Mouse (Mus musculus) gastrocnemius, postnatal 14 days (tissue): Measurements from ENCODE around the gene Dcst2. TPM values are rescaled to one million over a fixed set of nuclear protein-coding genes. Genes with fewer than 3 reads are reported as not detected.
A peak's percentile ranks its signal among the peaks of the same experiment; 100 is the strongest.

Source experiments
- DNase-seq: peaks from one replicate; pipeline ENCODE4 v3.0.0; 2021; ENCODE audit warnings: mixed read lengths
- intact Hi-C: fragments of 180-260 bp; cut with DNase I; formaldehyde crosslinking; loops from one replicate; pipeline ENCODE4 v1.15.1; 2025; ENCODE audit warnings: low total_unique reads
- total RNA-seq, 2 experiments: library from RNA; stranded (reverse); gene quantifications; 2 replicates each; pipeline ENCODE4 v1.2.3; 2021

Gene Dcst2
- total RNA-seq, 2 experiments from 2014 or later = not detected

DNA sequence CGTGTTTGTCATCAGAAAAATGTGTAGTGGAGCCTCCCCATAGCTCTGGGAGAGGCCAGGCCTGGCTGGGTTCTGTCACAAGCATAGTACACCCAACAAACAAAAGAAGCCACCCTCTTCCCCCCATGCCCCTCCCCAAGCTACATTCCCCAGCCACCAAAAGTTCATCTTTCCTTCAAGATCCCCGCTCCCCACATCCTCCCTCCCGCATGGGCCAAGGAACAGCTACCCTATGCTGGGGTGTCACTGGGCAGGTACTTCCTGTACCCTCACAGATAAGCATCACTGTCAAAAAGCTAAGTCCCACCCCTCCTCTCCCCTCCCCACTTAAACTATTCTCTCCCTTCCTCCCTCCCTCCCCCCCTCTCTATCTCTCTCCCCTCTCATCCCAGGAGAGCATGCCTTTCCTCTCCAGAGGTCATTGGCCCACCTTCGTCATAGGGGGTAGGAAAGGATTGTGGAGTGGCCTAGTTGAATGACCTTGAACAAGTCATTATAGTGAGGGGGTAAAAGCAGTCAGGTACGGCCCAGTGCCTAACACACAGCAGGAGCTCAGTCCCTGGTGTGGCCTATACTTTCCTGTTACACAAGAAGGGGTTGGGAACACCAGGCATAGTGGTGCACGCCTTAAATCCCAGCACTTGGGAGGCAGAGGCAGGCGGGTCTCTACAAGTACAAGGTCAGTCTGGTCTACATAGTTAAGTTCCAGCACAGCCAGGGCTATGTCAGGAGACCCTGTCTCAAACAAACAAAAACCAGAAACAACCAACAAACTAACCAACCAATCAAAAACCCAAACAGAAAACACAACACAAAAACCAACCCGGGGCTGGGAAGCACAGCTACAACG is 20.5 kb downstream of the Dcst2 start:
- intact Hi-C loops = no loop called here

DNA sequence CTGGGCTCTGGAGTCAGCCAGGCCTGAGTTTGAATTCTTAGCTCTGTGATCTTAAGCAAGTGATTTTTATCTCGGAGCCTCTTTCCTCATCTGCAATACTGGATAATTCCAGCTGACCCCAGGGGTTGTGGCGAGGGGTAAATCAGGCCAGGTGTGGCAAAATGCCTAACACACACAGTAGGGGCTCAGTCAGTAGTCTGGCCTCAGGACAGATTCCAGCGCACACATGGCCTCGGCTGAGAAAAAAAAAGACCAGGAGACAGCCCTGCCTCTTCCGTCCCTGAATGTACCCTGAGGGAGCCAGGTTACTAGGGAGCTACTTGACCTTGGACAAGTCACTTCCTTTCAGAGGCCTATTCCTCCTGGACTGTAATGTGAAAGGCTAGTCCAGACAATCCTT is 21.2 kb downstream of the Dcst2 start:
- intact Hi-C loops = no loop called here
- DNase-seq = no peak

More for the DNA sequence above, 20.5 kb downstream of the Dcst2 start:
- no peak for DNase-seq

DNA sequence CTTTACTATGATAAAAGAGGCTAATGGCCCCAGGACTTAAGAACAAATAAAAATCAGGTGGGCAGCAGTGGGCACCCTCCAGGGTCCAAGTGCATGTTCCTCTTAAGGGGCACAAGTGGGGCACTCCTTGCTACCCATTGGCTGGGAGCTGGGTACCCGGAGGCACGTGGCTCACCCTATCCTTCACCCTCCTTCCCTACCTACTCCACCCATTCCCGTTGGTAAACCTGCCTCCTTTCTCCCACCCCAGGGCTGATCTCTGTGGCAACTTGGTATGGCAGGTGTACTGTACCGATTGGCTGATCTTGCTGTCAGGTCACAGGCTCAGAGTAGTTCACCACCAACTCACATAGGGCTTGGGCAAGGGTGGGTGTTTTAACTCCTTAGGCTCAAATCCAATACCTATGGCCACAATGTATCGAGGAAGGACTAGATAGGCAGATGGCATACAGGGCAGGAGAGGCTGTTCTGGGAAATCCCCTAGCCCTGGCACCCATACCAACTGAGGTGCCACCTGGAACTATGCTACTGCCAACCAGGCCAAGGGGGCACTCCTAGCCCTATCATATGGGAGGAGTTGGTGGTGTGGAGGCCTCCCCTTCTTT is 22.0 kb downstream of the Dcst2 start:
- DNase-seq = no peak
- intact Hi-C loops = no loop called here

DNA sequence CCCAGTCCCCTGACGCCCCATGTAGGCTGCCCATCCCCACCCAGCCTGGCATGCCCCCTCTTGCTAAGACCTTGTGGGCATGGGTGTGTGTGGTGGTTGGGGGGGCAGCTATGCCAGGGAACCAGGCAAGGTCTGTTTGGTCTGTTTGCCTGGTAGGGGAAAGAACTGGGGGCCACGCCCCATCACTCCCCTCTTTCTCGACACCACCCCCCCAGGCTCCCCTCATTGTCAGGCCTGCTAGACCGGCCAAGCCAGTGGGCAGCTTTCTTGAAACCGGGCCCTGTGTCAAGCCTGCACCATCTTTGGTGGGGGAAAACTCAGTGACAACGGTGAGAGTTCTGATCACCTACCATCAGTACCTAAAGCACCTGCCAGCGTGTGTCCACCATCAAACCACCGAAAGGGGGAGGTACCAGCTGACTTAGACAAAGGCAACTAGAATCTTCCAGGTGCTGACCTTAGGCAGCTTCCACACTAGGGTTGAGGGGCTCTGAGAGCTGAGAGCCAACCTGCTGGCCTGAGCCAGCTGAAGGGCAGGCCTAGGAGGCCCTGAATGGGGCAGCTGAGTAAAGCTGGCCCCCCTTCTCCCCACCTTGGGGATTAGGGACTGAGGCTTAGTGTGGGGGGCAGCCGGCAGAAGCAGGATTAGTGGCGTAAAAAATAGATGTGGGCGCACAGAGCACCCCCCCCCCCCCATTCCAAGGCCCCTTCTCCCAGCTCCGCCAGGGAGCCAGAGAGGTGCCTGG is 22.7 kb downstream of the Dcst2 start:
- DNase-seq = no peak
- intact Hi-C loops = no loop called here

DNA sequence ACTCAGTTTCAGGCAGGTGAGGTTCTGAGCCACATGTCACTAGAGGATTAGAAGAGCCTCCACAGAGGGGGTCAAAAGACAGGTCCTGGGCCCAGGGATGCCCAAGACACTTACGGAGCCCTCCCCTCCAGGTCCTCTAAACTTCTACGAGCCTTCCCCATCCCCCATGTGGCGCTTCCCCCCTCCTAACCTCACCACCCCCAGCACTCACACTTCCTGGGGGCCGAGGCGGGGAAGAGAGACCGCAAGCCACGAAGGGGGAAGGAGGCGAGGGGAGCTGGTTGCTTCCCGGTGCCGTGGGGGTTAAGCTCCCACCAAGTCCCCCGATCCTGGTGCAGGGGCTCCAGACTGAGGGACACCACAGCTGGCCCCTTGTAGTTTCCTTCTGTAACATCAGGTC is 23.7 kb downstream of the Dcst2 start:
- DNase-seq = no peak
- intact Hi-C loops = no loop called here

DNA sequence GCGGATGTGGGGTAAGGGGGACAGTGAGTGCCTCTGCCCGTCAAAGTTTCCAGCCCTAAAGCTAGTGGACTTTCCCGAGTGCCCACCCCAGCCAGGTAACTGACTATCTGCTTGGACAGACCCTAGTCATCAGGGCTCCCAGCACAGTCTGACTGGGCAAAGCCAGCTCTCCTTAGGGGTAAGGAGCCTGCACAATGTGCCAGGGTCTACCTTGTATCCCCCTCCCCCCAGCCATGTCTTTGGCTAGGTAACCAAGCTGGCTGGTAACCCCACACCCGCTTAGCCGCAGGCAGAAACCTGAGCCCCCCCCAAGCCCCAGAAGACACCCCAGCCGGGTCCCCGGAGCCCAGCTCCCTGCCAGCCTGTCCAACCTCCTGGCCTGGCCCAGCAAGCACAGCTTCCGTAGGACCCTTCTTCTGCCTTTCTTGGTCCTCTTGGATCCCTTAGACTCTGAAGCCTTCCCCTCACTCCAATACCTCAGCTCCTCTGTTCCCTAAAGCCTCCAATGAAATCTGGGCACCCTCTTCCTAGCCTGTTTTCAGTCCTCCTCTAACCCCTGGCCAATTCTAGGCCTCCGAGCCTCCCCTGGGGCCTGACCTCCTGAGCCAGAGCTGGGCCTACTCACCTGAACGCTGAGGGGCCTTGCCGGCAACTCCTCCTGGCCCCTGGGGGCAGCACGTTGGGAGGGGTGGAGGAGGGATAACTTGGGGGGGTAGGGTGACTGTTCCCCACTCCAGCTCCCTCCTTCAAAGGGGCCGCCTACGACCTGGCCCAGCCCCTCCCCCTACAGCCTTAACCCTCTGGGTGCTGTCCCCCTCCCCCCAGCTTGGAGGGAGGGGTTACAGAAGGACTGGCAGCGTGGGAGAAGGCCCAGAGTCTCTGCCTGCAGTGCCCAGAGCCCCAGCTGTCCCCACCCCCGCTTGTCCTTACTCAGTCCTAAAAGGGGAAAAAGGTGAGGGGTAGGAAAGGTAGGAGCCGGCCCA is 25.0 kb downstream of the Dcst2 start:
- peak; percentile 47 for DNase-seq
- intact Hi-C loops = no loop called here

DNA sequence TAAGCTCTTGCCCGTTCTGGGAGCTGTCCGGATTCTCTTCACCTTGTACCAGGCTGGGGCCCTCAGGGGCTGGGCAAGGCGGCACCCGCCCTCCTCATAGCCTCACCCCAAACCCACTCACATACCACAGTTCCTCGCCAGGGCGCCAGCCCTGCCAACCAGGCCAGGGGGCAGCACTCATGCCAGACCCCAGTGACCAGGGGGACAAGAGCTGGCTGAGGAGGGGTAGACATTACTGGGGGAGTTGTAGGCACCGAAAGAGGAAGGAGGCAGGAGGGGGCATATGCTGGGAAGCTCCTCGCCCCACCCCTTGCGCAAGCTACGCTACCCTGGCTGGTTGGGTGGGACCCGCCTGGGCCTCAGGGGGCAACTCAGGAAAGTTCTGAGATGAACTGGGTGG is 25.9 kb downstream of the Dcst2 start:
- no peak for DNase-seq
- intact Hi-C loops = no loop called here

DNA sequence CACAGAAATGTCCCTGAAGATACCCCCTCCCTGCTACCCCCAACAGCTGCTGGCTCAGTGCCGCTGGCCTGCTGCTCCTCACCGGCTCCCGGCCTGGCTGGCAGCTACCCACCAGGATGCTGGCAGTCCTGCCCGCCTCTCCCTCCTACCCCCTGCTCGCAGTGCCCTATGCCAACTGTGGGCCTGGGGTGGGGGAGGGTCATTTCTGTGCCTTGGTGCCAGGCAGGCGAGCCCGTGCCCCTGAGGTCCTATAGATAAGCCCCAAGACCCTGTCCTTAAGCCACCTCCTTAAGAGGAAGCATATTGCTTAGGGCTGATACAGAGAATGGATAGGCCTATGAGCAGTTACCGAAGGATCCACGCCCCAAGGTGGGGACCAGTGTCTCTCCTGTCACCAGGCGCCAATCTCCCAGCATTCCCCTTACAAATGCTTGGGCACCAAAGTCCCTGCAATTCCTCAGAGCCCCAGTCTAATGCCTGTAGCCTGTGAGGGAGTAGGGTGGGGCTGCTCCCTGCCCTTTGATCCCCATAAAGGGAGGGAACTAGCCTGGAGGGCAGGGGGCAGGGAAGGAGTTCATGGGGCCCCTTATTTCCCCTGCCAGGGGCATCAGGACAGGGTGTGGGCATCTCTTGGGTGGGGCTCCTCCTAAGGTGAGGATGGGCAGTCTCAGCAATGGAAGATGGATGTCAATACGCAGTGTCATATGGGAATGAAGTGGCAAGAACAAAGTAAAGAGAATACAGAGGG is 26.5 kb downstream of the Dcst2 start:
- intact Hi-C loops = no loop called here
- DNase-seq = peak; percentile 80

DNA sequence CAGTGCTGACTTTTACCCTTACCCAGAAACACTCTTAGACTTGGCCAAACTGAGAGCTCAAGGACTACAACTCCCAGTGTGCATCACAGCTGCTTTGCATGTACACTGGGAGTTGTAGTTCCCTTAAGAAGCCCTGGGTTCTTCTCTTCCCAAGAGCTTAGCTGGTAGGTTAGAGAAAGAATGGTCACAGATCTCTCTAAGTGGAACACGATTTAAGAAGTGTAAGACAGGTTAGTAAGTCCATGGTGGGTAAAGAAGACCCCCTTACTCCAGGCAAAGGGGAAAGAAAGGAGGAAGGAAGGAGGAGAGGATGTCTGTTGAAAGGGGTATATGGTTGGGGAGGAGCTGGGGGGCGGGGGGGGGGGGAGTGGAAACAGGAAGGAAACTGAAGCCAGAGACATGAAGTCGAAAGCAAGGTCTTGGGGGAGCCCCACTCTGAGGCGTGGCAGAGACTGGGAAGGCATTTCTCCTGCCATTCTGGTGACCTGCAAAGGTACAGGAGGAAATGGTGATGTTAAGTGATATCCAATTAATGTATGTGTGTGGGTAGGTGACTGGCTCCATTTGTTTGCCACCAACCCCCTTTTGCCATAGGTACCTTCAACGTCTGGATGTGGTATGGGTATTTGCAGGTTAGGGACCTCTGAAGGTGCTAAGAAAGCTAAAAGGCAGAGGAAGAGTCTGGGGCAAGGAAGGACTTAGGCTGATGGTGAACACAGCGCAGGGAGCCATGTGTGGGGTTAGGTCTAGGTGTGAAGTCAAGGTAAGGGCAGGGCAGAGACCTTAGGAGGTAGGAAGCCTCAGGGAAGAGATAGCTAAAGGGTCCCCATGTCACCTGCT is 27.3 kb downstream of the Dcst2 start:
- intact Hi-C loops = no loop called here
- DNase-seq = no peak

DNA sequence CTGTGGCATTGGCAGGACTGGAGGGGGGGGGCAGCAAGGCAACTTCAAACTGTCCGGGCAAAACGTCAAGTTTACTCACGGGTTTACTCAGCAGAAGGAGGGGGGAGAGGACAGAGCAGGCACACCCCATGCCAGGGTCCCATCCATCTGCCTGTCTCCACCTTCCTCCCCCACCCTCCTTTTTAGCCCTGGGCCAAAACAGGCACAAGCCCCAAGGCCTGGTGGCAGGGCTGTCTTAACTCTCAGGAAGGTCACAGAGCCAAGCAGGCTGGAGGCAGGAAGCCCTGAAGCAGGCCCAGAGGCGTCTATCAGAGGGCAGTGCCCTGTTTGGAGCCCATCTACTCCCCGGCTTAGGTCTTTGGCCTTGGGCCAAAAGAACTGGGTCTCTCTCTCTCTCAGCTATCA is 28.3 kb downstream of the Dcst2 start:
- intact Hi-C loops = no loop called here
- DNase-seq = peak; percentile 46

DNA sequence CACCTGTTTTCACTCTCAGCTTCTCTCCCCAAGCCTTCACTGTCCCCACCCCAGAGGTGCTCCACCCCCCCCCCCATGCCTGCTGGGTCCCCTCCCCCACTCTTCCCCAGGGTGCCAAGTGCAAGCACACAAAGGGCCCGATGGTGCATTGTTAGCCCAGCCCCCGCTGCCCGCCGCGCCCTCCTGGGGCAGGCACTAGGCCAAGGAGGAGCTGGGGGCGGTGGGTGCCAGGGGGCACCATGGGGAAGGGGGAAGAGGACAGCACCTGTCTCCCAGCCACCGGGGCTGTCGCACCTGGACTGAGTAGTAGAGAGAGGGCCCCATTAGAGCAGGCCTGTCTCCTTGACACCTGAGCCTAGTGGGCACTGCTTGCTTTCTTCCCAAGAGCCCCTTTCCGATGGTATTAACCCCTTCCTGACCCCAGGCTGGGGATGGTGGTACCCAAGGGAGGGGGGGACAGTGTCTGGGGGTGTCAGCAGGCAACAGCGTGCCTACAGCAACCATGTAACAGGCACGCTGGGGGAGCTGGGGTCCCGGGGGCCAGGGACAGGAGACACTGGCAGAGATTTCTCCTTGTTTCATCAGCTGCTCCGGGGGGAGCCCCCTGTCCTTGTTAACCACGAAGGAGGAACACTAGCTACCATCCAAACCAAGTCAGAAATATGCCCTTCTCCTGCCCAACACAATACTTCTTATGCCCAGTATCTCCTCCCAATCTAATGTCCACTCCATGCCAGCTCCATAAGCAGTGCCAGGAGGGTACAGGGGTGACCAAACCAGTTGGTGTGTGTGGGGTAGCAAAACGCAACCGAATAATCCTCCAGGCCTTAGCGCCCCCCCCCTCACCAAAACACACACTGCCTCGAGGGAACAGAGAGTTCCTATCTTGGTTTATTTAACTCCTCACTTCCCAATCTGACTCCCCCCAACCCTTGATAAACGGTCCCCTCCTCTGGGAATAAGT is 29.2 kb downstream of the Dcst2 start:
- intact Hi-C loops = no loop called here
- DNase-seq = no peak

DNA sequence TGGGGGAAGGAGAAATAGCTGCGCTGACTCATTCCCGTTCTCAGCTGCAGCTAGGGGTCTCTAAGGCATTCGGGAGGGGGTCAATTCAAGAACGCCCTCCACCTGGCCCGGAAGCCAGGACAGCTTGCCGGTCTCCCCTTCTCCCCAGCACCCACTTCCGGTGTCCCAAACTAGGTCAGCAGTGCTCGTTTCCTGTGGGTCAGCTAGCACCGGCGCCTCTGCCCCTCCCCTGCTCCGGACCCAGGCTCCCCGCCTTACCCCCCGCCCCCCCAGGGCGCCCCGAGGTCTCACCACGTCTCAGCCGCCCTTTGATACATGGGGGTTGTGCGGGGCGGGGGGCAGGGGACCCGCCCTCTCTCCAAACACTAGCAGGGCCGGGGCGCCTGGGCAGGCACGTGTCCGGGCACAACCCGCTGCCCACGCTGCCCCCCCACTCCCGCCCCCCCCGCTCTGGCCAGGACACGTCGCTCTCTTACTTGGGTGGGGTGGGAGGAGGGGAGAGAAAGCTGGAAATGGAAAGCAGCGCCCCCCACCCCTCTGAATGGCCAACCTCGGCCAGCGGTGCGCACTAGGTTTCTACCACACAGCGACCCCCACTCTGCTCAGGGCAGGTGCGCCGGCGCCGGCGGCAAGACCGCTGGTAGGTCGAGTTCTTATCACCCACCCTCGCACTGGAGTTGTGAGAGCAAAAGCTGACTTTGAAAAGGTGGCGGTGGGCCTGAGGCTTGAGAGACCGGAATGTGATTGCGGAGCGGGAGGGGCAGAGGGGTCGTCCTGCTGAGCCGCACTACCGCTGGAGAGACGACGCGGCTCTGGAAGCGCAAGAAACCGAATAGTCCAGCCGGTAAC is 30.1 kb downstream of the Dcst2 start:
- peak; percentile 78 for DNase-seq
- intact Hi-C loops = no loop called here

DNA sequence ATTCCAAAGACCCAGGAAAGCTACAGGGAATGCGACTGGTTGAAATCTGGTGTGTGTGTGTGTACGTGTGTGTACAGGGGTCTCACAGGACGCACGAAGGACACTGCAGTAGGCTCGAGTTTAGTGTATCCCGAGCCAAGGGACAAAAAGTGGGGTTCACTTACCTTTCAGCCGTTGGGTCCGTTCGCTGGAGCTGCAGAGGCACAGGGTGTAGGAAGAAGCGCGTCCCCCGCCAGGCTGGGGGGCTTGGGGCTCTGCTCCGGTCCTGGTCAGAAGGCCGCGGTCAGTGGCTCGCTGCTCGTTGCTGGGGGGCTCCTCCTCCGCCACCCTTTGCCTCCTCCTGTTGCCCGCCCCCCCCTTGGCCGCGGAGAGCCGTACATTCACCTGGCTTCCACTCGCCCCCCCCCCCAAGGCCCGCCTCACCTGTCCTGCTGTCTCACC is 31.1 kb downstream of the Dcst2 start:
- DNase-seq = no peak
- intact Hi-C loops = no loop called here

DNA sequence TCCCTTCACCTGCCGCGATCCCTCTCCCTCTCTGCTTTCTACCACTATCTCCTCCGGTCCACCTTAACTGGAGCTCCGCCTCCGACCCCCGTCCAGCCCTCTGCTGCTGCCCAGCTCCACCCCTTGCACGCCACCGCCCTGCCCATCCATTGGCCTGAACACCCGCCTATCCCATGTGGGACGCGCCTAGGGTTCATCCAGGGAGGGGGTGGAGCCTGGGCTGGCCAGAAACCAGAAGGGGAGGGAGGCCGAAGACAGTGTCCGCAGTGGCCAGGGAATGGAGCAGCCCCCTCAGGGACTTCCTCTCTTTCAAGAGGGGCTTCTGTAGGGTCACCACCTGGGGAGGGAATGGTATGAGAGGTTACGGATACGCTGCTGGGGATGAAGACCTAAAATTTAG is 31.8 kb downstream of the Dcst2 start:
- DNase-seq = peak; percentile 100
- intact Hi-C loops = no loop called here

DNA sequence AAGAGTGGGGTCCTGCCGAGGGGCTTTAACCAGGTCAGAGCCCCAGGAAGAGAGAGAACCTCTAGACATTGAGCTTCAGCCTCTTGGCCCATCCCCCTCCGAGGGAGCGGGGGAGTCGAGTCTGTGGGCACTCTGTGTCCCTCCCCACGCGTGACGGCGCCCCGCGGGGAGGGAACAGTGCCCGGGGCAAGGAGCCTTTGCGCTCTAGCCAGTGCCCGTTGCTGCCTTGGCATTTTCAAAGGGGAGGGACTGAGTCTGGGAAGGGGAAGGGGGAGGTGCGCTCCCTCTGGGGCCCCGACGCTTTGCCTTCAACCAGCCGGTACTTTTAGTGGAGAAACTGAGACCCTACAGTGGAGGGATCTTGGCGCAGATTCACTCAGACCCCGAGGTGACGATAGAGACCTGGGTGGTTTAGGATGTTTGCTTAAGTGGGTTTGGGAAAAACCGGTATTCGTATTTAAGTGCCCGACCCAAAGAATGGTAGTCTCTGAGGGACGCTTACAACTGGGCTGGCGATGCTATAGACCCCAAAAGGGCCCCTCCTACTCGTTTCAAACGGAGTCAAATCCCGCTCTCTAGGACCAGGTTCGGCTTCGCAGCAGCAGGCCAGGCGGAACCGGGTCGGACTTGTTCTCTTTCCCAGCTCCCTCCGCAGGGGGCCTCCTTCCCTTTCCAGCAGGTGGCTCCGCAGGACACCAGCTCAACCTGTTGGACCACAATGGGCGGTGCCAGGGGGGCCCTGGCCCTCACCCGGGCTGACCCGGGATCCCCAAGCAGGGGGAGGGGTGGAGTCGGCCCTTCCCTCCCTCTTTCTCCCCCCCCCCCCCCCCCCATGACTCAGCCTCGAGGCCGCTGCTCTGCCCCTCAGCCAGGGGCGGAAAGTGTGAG is 32.5 kb downstream of the Dcst2 start, which contains the start of gene Zbtb7b:
TSS of gene Zbtb7b (minus strand) at position 771 of the 888 bp plus-strand sequence.
- DNase-seq = peak; percentile 86
- intact Hi-C loops = no loop called here
